Mouse (Mus musculus) MEL (cell line): Measurements from ENCODE around the gene Olfr557. TPM values are rescaled to one million over a fixed set of nuclear protein-coding genes. Genes with fewer than 3 reads are reported as not detected.
A peak's percentile ranks its signal among the peaks of the same experiment; 100 is the strongest.

Experiments used
- DNase-seq: peaks from one replicate; pipeline ENCODE4 v3.0.0; 2011; ENCODE audit warnings: low read depth, low spot score
- H3K27ac ChIP-seq: 2 replicates; pipeline ENCODE4 v1.5.1; 2012; ENCODE audit warnings: low read depth, mild to moderate bottlenecking, control low read depth, low read length, moderate library complexity; ENCODE audit not compliant: control insufficient read depth
- H3K27me3 ChIP-seq, 2 experiments: fragments of 150-350 bp in 1 of 2; sonication (generic) in 1 of 2; 2 replicates each; pipeline ENCODE4 v1.6.1; 2012; ENCODE audit warnings: low read length in 2 of 2, mild to moderate bottlenecking in 2 of 2, improper control_type of control experiment in 1 of 2, moderate library complexity in 1 of 2; ENCODE audit not compliant: insufficient read depth in 2 of 2, control insufficient read depth in 1 of 2
- H3K36me3 ChIP-seq, 2 experiments: 2 replicates each; pipeline ENCODE4 v1.6.1; 2012 to 2014; ENCODE audit warnings: low read length in 2 of 2, improper control_type of control experiment in 1 of 2, inconsistent platforms in 1 of 2, mild to moderate bottlenecking in 1 of 2; ENCODE audit not compliant: insufficient read depth in 2 of 2, control insufficient read depth in 1 of 2
- H3K4me1 ChIP-seq, 2 experiments: fragments of 150-350 bp in 1 of 2; sonication (generic) in 1 of 2; 2 replicates each; pipeline ENCODE4 v1.6.1; 2012; ENCODE audit warnings: low read length in 2 of 2, improper control_type of control experiment in 1 of 2, mild to moderate bottlenecking in 1 of 2; ENCODE audit not compliant: insufficient read depth in 2 of 2, control insufficient read depth in 1 of 2
- H3K4me3 ChIP-seq, 2 experiments: fragments of 150-350 bp in 1 of 2; sonication (generic) in 1 of 2; 2 replicates each; pipeline ENCODE4 v1.5.1; 2012; ENCODE audit warnings: low read depth in 2 of 2, low read length in 2 of 2, mild to moderate bottlenecking in 2 of 2, moderate library complexity in 2 of 2, control low read depth in 1 of 2, improper control_type of control experiment in 1 of 2; ENCODE audit not compliant: control insufficient read depth in 1 of 2, insufficient read depth in 1 of 2
- H3K79me2 ChIP-seq: 2 replicates; pipeline ENCODE4 v1.6.1; 2012; ENCODE audit warnings: mild to moderate bottlenecking, low read length, moderate library complexity; ENCODE audit not compliant: control insufficient read depth, poor library complexity, insufficient read depth
- H3K9ac ChIP-seq: 2 replicates; pipeline ENCODE4 v1.6.1; 2012; ENCODE audit warnings: low read depth, mild to moderate bottlenecking, control low read depth, low read length, moderate library complexity; ENCODE audit not compliant: control insufficient read depth, poor library complexity, severe bottlenecking
- H3K9me3 ChIP-seq: fragments of 150-350 bp; sonication (generic); replicated peaks from 2 replicates; pipeline ENCODE4 v1.6.1; 2012; ENCODE audit warnings: mild to moderate bottlenecking, low read length, improper control_type of control experiment, moderate library complexity; ENCODE audit not compliant: insufficient read depth
- BHLHE40 ChIP-seq: IDR thresholded peaks from 2 replicates; pipeline ENCODE4 v1.6.1; 2012; ENCODE audit warnings: low read depth, mild to moderate bottlenecking, inconsistent platforms, low read length, improper control_type of control experiment, borderline replicate concordance
- CHD1 ChIP-seq: IDR thresholded peaks from 2 replicates; pipeline ENCODE4 v1.6.1; 2012; ENCODE audit warnings: low read depth, mild to moderate bottlenecking, inconsistent platforms, low read length, improper control_type of control experiment
- CHD2 ChIP-seq: IDR thresholded peaks from 2 replicates; pipeline ENCODE4 v1.6.1; 2011; ENCODE audit warnings: low read length, improper control_type of control experiment
- CTCF ChIP-seq, 3 experiments: IDR thresholded peaks in 2 of 3; conservative IDR thresholded peaks in 1 of 3; 2 replicates each; pipeline ENCODE4 v1.5.1; 2011 to 2012; ENCODE audit warnings: low read length in 3 of 3, low read depth in 2 of 3, mild to moderate bottlenecking in 2 of 3, improper control_type of control experiment in 1 of 3, inconsistent platforms in 1 of 3, mixed read lengths in 1 of 3, moderate library complexity in 1 of 3; ENCODE audit not compliant: control insufficient read depth in 1 of 3, insufficient read depth in 1 of 3, poor library complexity in 1 of 3, severe bottlenecking in 1 of 3
- E2F4 ChIP-seq: IDR thresholded peaks from 2 replicates; pipeline ENCODE4 v1.6.1; 2011; ENCODE audit warnings: low read depth, low read length, improper control_type of control experiment, borderline replicate concordance
- ELF1 ChIP-seq: IDR thresholded peaks from 2 replicates; pipeline ENCODE4 v1.6.1; 2014; ENCODE audit warnings: low read depth, mild to moderate bottlenecking, inconsistent platforms, low read length, improper control_type of control experiment, moderate library complexity
- EP300 ChIP-seq, 2 experiments: IDR thresholded peaks; 2 replicates each; pipeline ENCODE4 v1.6.1; 2011; ENCODE audit warnings: improper control_type of control experiment in 2 of 2, low read length in 2 of 2, low read depth in 1 of 2, mild to moderate bottlenecking in 1 of 2
- ETS1 ChIP-seq: IDR thresholded peaks from 2 replicates; pipeline ENCODE4 v1.6.1; 2012; ENCODE audit warnings: low read depth, mild to moderate bottlenecking, inconsistent platforms, low read length, improper control_type of control experiment, moderate library complexity
- GABPA ChIP-seq: IDR thresholded peaks from 2 replicates; pipeline ENCODE4 v1.6.1; 2012; ENCODE audit warnings: low read depth, mild to moderate bottlenecking, inconsistent platforms, low read length, improper control_type of control experiment, moderate library complexity
- HCFC1 ChIP-seq: IDR thresholded peaks from 2 replicates; pipeline ENCODE4 v1.6.1; 2012; ENCODE audit warnings: low read depth, mild to moderate bottlenecking, inconsistent platforms, low read length, improper control_type of control experiment, moderate library complexity
- KAT2A ChIP-seq: conservative IDR thresholded peaks from 2 replicates; pipeline ENCODE4 v1.6.1; 2012; ENCODE audit warnings: low read depth, low read length, improper control_type of control experiment, inconsistent platforms
- MXI1 ChIP-seq: IDR thresholded peaks from 2 replicates; pipeline ENCODE4 v1.6.1; 2011; ENCODE audit warnings: mild to moderate bottlenecking, low read depth, low read length, improper control_type of control experiment
- MYB ChIP-seq: IDR thresholded peaks from 2 replicates; pipeline ENCODE4 v1.6.1; 2011; ENCODE audit warnings: mild to moderate bottlenecking, low read depth, low read length, improper control_type of control experiment
- MYC ChIP-seq: IDR thresholded peaks from 2 replicates; pipeline ENCODE4 v1.6.1; 2011; ENCODE audit warnings: low read depth, mild to moderate bottlenecking, low read length, improper control_type of control experiment, moderate library complexity
- NELFE ChIP-seq: IDR thresholded peaks from 2 replicates; pipeline ENCODE4 v1.6.1; 2011; ENCODE audit warnings: low read depth, low read length, improper control_type of control experiment
- POLR2A ChIP-seq, 2 experiments: IDR thresholded peaks; 2 replicates each; pipeline ENCODE4 v1.6.1; 2011 to 2012; ENCODE audit warnings: low read length in 2 of 2, mild to moderate bottlenecking in 2 of 2, control low read depth in 1 of 2, improper control_type of control experiment in 1 of 2, low read depth in 1 of 2, moderate library complexity in 1 of 2; ENCODE audit not compliant: control insufficient read depth in 1 of 2, insufficient read depth in 1 of 2, poor library complexity in 1 of 2
- POLR2AphosphoS2 ChIP-seq: IDR thresholded peaks from 2 replicates; pipeline ENCODE4 v1.6.1; 2011; ENCODE audit warnings: low read length, improper control_type of control experiment
- POLR2AphosphoS5 ChIP-seq: IDR thresholded peaks from 2 replicates; pipeline ENCODE4 v1.6.1; 2012; ENCODE audit warnings: low read depth, borderline replicate concordance, mild to moderate bottlenecking, inconsistent platforms, low read length, moderate library complexity, mixed read lengths
- RAD21 ChIP-seq: IDR thresholded peaks from 2 replicates; pipeline ENCODE4 v1.6.1; 2011; ENCODE audit warnings: mild to moderate bottlenecking, low read depth, low read length, improper control_type of control experiment
- RCOR1 ChIP-seq: IDR thresholded peaks from 2 replicates; pipeline ENCODE4 v1.6.1; 2012; ENCODE audit warnings: low read depth, mild to moderate bottlenecking, inconsistent platforms, low read length, improper control_type of control experiment
- SIN3A ChIP-seq: IDR thresholded peaks from 2 replicates; pipeline ENCODE4 v1.6.1; 2012; ENCODE audit warnings: low read length, improper control_type of control experiment, inconsistent platforms
- SMC3 ChIP-seq: IDR thresholded peaks from 2 replicates; pipeline ENCODE4 v1.6.1; 2011; ENCODE audit warnings: low read depth, low read length, improper control_type of control experiment
- TBP ChIP-seq: IDR thresholded peaks from 2 replicates; pipeline ENCODE4 v1.8.0; 2011; ENCODE audit warnings: low read depth, low read length, improper control_type of control experiment
- USF1 ChIP-seq: IDR thresholded peaks from 2 replicates; pipeline ENCODE4 v1.6.1; 2014; ENCODE audit warnings: low read depth, mild to moderate bottlenecking, inconsistent platforms, low read length, improper control_type of control experiment, moderate library complexity
- USF2 ChIP-seq, 2 experiments: IDR thresholded peaks; 2 replicates each; pipeline ENCODE4 v1.6.1; 2011 to 2012; ENCODE audit warnings: improper control_type of control experiment in 2 of 2, low read length in 2 of 2, borderline replicate concordance in 1 of 2, inconsistent platforms in 1 of 2, low read depth in 1 of 2, mild to moderate bottlenecking in 1 of 2; ENCODE audit not compliant: insufficient read depth in 1 of 2
- ZNF384 ChIP-seq: IDR thresholded peaks from 2 replicates; pipeline ENCODE4 v1.6.1; 2012; ENCODE audit warnings: low read depth, mild to moderate bottlenecking, inconsistent platforms, low read length, improper control_type of control experiment
- polyA plus RNA-seq, 2 experiments: library from polyadenylated mRNA; stranded (reverse) in 1 of 2; unstranded in 1 of 2; fragments of >175 nt in 1 of 2; fragments of >200 nt in 1 of 2; gene quantifications; 2 replicates each; pipeline versions ENCODE4 v1.2.1 to v1.2.4; 2012; ENCODE audit warnings: low replicate concordance in 2 of 2, low read depth in 1 of 2; ENCODE audit not compliant: insufficient read length in 2 of 2, insufficient read depth in 1 of 2, missing spikeins in 1 of 2
- total RNA-seq: library from RNA; depleted of rRNA; stranded (reverse); fragments of 300-350 nt; gene quantifications from 2 replicates; pipeline ENCODE4 v1.2.3, GENCODE M21; 2012

Gene Olfr557
- total and polyA plus RNA-seq, 3 experiments = not detected

GRCm38 (mm10) chr7:102665378-102665777 lies 30.3 kb upstream of the Olfr557 start:
- TF ChIP-seq KAT2A (no peak), MYC (no peak), SMC3 (peak; percentile 69), ETS1 (no peak), CHD1 (no peak), RAD21 (peak; percentile 59), ZNF384 (0 out of 2 replicates have a peak, but pooled peaks have one; percentile 33), EP300 (IDR thresholded peaks at IDR 0.05; ENCODE audit: low read depth in 1 of 2, low read length in 2 of 2) (no peak), SIN3A (no peak), RCOR1 (no peak), NELFE (no peak), CTCF (IDR thresholded peaks at IDR 0.05 in 2 of 3, conservative IDR thresholded peaks at IDR 0.05 in 1 of 3; ENCODE audit: control insufficient read depth in 1 of 3, insufficient read depth in 1 of 3, low read depth in 2 of 3, low read length in 3 of 3, poor library complexity in 1 of 3, severe bottlenecking in 1 of 3) (peak in 2 of 3 experiments; percentile 27 to 62; a peak in 4 of 6 replicates), E2F4 (no peak), USF2 (IDR thresholded peaks at IDR 0.05; ENCODE audit: borderline replicate concordance in 1 of 2, insufficient read depth in 1 of 2, low read depth in 1 of 2, low read length in 2 of 2) (no peak), HCFC1 (no peak)
- no peaks in the 10 kb centered on the region for H3K79me2 ChIP-seq
- H3K9ac ChIP-seq = no peak overlapping the region
- DNase-seq = peak; percentile 30
- no peaks in the 10 kb centered on the region for H3K4me1 ChIP-seq
- peaks cover 0 to 1% of the 10 kb centered on the region in 2 experiments; a peak in 2 of 4 replicates for H3K27me3 ChIP-seq
- no peak overlapping the region for H3K27ac ChIP-seq
- H3K9me3 ChIP-seq = no peaks in the 10 kb centered on the region
- H3K36me3 ChIP-seq = no peaks in the 10 kb centered on the region
- H3K4me3 ChIP-seq = no peak overlapping the region

GRCm38 (mm10) chr7:102676225-102676624 lies 19.5 kb upstream of the Olfr557 start:
- no peak for DNase-seq
- Histone ChIP-seq H3K9ac (no peak overlapping the region), H3K4me1 (no peaks in the 10 kb centered on the region), H3K79me2 (no peaks in the 10 kb centered on the region), H3K36me3 (no peaks in the 10 kb centered on the region), H3K4me3 (no peak overlapping the region), H3K27me3 (no peaks in the 10 kb centered on the region; a peak in 1 of 4 replicates), H3K27ac (no peak overlapping the region), H3K9me3 (no peaks in the 10 kb centered on the region)
- TF ChIP-seq SMC3 (no peak), RAD21 (no peak), ELF1 (no peak), MXI1 (no peak), ZNF384 (no peak), RCOR1 (no peak), E2F4 (no peak), TBP (no peak), POLR2A (IDR thresholded peaks at IDR 0.05; ENCODE audit: control insufficient read depth in 1 of 2, insufficient read depth in 1 of 2, low read depth in 1 of 2, low read length in 2 of 2, poor library complexity in 1 of 2) (no peak), SIN3A (no peak), CTCF (IDR thresholded peaks at IDR 0.05 in 2 of 3, conservative IDR thresholded peaks at IDR 0.05 in 1 of 3; ENCODE audit: control insufficient read depth in 1 of 3, insufficient read depth in 1 of 3, low read depth in 2 of 3, low read length in 3 of 3, poor library complexity in 1 of 3, severe bottlenecking in 1 of 3) (no peak), USF1 (no peak), CHD2 (no peak), GABPA (no peak), POLR2AphosphoS2 (no peak), BHLHE40 (no peak), POLR2AphosphoS5 (no peak), MYB (no peak)
